Mouse (Mus musculus) thymus, postnatal 10 days (tissue): ENCODE measurements around the gene Jaml.

Experiments
- DNase-seq, 2 experiments: peaks; one replicate each; pipeline ENCODE4 v3.0.0; 2021; ENCODE audit warnings: low spot score in 2 of 2

Gene Jaml

DNA sequence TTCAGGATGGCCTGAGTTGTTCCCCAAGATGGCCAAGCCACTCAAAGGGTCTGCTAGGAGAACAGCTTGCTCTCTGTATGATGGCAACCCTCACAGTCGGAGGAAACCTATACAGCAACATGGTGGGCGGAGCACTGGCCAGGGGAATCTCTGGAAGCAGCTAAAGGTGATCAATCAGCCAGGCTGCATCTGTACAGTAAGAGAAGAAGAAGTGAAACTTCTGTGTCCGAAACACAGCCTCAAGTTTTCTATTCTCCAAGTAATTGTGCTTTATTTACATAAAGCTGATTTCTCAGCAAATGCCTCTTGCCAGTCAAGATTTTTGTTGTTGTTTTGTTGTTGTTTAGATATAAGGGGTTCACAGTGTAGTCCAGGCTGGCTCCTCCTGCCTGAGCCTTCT is 1.1 kb upstream of the Jaml start:
- no peak for DNase-seq

GRCm38 (mm10) chr9:45083132-45083531 is 4.1 kb downstream of the Jaml start:
- DNase-seq = no peak

GRCm38 (mm10) chr9:45084556-45084955 is 5.6 kb downstream of the Jaml start:
- DNase-seq = no peak

DNA sequence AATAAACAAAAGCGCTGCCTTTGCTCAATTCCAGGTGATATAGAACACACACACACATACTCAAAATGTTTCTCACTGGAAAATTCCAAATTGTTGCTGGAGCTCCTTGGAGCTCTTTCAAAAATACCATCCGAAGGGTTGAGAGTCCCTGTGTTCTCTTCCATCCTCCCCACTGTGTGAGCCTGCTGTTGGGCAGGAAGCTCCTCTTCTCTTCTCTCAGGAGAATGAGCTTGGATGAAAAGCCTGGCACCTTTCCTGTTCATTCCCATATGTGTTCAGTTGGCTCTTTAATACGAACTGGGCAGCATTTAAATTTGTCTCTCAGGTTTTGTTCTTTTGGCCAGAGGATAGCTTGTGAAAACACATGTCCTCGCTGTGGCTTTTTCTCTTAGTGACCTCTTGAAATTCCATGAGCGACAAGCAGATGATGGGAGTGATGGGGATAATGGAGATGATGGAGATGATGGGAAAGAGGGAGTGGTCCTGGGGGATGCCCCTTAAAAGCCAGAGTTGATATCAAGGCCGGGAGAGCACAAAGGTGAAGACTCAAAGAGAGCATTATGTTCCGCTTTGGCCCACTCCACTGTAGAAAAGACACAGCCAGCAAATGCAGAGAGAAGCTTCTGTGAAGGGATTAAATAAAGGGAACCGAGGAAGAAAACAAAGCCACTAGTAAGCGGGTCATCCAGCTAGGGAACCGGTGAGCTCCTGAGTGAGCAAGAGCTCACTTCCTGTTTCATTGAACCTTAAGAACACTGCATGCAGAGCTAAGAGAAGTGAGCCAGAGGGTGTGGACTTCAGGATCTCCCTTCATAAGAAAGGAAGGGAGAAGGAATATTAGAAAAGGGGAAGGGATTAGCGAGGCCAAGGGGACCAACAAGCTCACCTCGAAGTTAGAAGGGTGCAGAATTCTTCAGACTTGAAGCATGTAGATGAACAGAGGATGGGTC is 7.0 kb downstream of the Jaml start:
- no peak for DNase-seq

GRCm38 (mm10) chr9:45088040-45088439 is 9.1 kb downstream of the Jaml start:
- DNase-seq = no peak

DNA sequence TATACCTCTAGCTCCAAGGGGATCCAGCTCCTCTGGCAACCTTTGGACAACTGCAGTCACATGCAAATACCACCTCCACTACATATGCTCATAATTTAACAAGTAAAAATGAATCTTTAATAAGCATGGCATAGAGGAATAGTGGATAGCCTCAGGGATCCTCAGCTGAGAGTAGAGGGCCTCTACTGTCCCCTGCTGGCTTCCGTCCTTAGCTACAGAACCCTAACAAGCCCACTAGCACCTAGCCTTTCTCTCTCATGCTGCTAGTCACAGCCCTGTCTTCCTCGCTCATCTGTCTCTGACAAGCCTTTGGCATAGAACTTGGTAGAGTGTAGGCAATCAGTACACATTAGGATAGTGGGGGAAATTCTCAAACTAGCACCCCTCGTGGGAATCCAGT is 11.8 kb downstream of the Jaml start:
- DNase-seq = no peak

GRCm38 (mm10) chr9:45092641-45093040 is 13.7 kb downstream of the Jaml start:
- DNase-seq = no peak

DNA sequence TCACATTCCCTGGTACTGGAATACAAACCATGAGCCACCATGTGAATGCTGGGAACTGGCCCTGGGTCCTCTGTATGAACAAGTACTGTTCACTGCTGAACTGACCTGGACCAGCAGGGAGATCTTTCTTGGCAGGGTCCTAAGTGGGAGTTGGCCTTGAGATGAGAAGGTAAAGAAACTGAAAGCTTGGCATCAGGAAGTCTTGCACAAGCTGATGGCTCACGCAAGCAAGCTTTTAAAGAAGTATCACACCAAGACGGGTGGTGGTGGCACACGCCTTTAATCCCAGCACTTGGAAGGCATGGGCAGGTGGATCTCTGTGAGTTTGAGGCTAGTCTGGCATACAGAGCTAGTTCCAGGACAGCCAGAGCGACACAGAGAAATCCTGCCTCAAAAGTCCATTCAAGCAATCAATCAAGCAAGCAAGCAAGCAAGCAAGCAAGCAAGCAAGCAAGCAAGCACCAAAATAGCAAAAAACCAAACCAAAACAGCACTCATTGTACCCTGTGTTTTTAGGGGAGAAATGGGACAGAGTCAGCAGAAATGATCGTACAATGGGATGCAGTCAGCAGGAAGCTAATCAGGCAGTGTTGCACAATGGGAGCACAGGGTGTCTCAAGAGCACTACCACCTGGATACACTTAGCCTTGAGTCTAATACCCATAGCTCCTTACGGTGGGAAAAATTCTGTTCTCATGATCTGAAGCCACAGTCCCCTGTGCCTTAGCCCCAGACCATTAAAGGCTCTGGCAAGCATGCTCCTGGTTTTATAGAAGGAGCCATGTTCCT is 16.4 kb downstream of the Jaml start:
- no peak for DNase-seq

GRCm38 (mm10) chr9:45097877-45098276 is 18.9 kb downstream of the Jaml start:
- DNase-seq = no peak

DNA sequence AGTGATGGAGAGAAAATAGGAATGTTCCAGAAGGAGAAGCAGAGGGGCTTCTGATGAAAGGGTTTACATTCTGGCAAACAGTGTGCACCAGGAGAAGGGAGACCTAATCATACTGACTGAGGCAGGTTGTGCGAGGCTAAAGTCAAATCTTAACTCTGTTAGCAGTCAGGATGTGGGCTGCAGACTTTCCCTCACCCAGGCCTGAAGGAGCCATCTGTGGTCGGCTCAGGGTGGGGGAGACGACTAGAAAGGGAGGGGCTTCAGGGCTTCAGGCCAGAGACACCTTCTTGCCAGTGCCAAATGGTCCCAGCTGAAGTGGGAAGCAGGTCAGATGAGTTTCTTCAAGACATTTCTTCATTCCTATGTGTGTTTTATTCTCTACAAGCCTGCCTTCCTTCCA is 19.4 kb downstream of the Jaml start:
- DNase-seq = peak; percentile 51 to 54

GRCm38 (mm10) chr9:45102528-45102927 is 23.5 kb downstream of the Jaml start:
- no peak for DNase-seq

GRCm38 (mm10) chr9:45103211-45103979 is 24.4 kb downstream of the Jaml start:
- DNase-seq = no peak

DNA sequence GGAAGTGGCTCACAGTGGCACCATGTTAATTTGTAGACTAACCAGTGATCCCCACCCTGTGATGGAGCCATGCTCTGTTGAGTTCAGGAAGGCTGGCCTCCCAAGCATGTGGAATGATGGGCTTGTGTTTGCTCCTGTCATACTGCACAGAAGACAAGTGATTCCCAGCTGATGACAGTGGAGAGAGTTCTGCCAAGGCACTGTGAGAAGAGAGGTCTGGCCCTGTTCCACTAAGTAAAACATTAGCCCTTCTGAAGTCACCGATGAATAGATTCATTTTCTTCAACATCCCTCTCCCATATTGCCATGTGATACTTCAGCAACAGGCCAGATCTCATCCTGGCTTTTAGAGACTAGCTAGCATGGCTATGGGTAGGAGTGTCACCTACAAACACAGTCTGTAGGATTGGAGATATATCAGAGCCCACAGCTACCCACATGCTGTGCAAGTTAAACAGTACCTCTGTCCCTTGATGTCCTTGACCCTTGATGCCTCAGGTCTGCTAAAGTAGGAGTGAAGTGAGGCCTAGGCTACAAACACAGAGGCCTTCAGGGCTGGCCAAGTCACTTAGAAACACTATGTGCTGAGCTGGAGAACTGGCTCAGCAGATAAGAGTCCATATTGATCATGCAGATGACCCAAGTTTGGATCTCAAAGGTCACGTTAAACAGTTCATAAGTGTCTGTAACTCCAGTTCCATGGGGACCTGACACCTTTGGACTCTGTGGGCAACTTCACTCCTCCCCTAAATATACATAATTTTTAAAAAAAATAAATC is 26.8 kb downstream of the Jaml start:
- DNase-seq = no peak

DNA sequence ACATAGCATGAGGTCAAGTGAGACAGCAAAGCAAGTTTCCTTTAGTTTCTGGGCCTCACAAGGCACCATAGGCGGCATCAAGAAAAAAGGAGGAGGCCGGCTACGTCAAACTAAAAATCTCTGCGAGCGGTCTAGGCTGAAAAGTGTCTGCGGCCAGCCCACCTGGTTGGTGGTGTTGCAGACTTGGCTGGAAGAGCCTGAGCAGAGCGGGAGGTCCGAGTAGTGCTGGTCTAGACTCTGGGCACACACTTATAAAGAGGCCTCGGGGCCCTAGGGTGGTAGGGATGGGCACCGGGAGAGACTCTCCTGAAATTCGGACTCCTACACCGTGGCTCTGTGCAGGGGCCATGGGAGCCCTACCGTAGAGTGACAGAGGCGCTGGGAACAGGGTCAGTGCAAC is 36.7 kb downstream of the Jaml start:
- no peak for DNase-seq

- no peak for DNase-seq
Observed at GRCm38 (mm10) chr9:45116819-45117218, 37.8 kb downstream of the Jaml start.

- DNase-seq = peak in 1 of 2 experiments; percentile 48
Observed at GRCm38 (mm10) chr9:45117741-45118431, 38.9 kb downstream of the Jaml start, which contains the start of gene Scn2b. TSS of gene Scn2b (plus strand) at chr9:45117782.

DNA sequence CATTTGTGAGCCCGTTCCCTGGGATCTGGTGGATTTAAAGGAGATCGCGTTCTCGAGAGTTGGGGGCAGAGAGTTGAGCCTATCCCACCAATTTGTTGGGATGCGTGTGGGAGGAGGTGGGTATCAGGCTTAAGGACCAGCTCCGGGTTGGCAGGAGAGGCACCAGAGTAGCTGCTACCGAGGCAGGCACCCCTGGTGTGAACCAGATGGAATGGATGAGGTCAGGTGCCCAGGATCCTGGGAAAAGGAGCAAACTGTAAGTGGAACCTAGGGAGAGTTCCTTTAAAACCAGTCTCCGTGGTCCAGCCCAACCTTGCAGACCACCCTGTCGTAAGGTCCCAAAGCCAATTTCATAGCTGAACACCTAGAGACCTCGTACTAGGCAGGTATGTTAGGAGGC is 39.6 kb downstream of the Jaml start:
- DNase-seq = no peak

DNA sequence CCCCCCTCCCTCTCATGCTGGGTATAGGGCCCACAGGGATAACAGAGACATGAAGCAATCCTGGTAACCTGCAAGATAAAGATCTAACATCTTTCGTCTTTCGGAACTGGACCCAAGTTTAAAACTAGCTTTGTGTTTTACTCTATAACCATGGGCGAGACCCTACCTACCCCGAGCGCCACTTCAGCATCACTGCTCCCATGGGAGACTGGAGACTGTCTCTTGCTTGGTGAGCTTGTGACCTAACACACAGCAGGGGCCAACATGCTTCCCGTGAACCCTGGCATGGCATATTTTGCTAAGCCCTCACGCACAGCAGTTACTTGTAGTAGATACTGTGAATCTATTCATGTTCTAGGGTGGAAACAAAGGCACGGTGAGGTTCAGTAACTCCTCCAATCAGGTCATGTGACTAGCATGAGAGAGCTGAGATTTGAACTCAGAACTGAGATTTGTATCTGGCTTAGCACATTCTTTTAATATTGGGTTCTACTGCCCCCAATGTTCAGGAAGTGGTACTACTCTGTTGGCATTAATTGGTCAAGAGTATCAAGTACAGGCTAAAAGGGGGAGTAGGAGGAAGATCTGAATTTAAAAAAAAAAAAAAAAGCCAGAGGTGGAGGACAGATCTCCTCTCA is 40.5 kb downstream of the Jaml start:
- no peak for DNase-seq

- DNase-seq = no peak
Observed at GRCm38 (mm10) chr9:45119954-45120530, 41.1 kb downstream of the Jaml start.

DNA sequence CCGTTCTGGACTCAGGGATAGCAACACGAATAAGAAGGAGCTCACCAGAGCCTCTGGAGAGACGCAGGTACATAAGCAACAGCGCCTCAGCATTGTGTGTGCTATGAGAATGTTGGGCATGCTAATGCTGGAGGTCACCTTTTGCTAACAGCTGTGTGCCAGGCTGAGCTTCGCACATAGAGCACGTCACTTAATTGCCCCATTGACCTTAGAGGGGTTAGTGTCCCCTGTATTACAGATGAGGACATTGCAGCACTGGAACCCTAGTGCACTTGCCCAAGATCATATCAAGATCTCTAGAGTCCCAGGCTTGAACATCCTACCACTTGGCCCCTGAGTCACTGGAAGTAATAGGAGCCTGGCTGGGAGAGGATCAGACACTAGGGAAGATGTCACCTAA is 41.6 kb downstream of the Jaml start:
- DNase-seq = no peak
